In genomic region chr12:106227563-106227840, GRCm38 (mm10) we compare ENCODE assay signal across 11 mouse cellular contexts.
DNase-seq lines count a peak whose midpoint lies in the region; ATAC-seq and TF ChIP-seq lines count a peak whose summit lies in the region.
"Had no signal": no experiment of that assay in that cellular context is flagged by ENCODE, and none has a peak within 500 bp of the region (broad histone marks: within the 10 kb centered on the region; RNA-seq: fewer than 3 reads in every experiment).

No protein-coding gene starts in this region.

- TF ChIP-seq EP300 in heart, postnatal 0 days (IDR thresholded peaks at IDR 0.05; ENCODE audit: low read depth), result no peak

- no peak for DNase-seq in heart, postnatal 0 days (ENCODE audit: low spot score)
- DNase-seq in heart, postnatal 36 days, result no peak
- peak; percentile 19 for DNase-seq in embryonic facial prominence, embryonic 11.5 days (ENCODE audit: low spot score)
- peak; percentile 41 for DNase-seq in midbrain, embryonic 14.5 days
- DNase-seq in right cerebral cortex, postnatal 14 days, result no peak
- no peak for DNase-seq in left cerebral cortex, adult 11 months (ENCODE audit: low spot score)
- DNase-seq in kidney, adult 2 months, result no peak
- DNase-seq: cerebellum, postnatal 14 days had no signal

- H3K27me3 ChIP-seq in heart, postnatal 0 days (ENCODE audit: control insufficient read depth, insufficient read depth, low read length), result no peaks in the 10 kb centered on the region
- no peaks in the 10 kb centered on the region; the same call in 1 of the 2 replicates for H3K27me3 ChIP-seq in embryonic facial prominence, embryonic 11.5 days (ENCODE audit: control insufficient read depth, insufficient read depth, low read length)
- H3K27me3 ChIP-seq in forebrain, embryonic 16.5 days (replicated peaks; ENCODE audit: control insufficient read depth, insufficient read depth, low read length), result no peaks in the 10 kb centered on the region; the same call in 1 of the 2 replicates
- H3K27me3 ChIP-seq in midbrain, embryonic 14.5 days (ENCODE audit: control insufficient read depth, insufficient read depth, low read length), result no peaks in the 10 kb centered on the region
- H3K27me3 ChIP-seq in kidney, adult 2 months (replicated peaks; ENCODE audit: control insufficient read depth, insufficient read depth, low read length), result no peaks in the 10 kb centered on the region
- H3K27me3 ChIP-seq: megakaryocyte, embryonic 14.5 days had no signal

- H3K4me1 ChIP-seq in heart, postnatal 0 days (ENCODE audit: control insufficient read depth, insufficient read depth), result no peaks in the 10 kb centered on the region
- no peaks in the 10 kb centered on the region for H3K4me1 ChIP-seq in embryonic facial prominence, embryonic 11.5 days (ENCODE audit: control insufficient read depth, insufficient read depth, low read length)
- peaks cover 24% of the 10 kb centered on the region for H3K4me1 ChIP-seq in forebrain, embryonic 16.5 days (replicated peaks; ENCODE audit: control insufficient read depth, insufficient read depth, low read length)
- peaks cover 25% of the 10 kb centered on the region for H3K4me1 ChIP-seq in midbrain, embryonic 14.5 days (ENCODE audit: control insufficient read depth, insufficient read depth, low read length)
- no peaks in the 10 kb centered on the region for H3K4me1 ChIP-seq in kidney, adult 2 months (ENCODE audit: control insufficient read depth, insufficient read depth, low read length)
- H3K4me1 ChIP-seq: megakaryocyte, embryonic 14.5 days had no signal

- TF ChIP-seq POLR2A in kidney, adult 2 months (IDR thresholded peaks at IDR 0.05; ENCODE audit: low read depth, low read length), result no peak

- H3K9me3 ChIP-seq in heart, postnatal 0 days (replicated peaks; ENCODE audit: control insufficient read depth, low read length), result no peaks in the 10 kb centered on the region
- H3K9me3 ChIP-seq in embryonic facial prominence, embryonic 11.5 days (replicated peaks; ENCODE audit: control insufficient read depth, low read length), result no peaks in the 10 kb centered on the region
- no peaks in the 10 kb centered on the region for H3K9me3 ChIP-seq in forebrain, embryonic 16.5 days (ENCODE audit: control insufficient read depth, low read length)
- H3K9me3 ChIP-seq in midbrain, embryonic 14.5 days (ENCODE audit: control insufficient read depth, low read length), result no peaks in the 10 kb centered on the region

- peak overlapping the region; percentile 18 for H3K4me2 ChIP-seq in heart, postnatal 0 days (ENCODE audit: low read depth, low read length)
- H3K4me2 ChIP-seq in embryonic facial prominence, embryonic 11.5 days (ENCODE audit: low read depth, low read length), result peak overlapping the region; percentile 28
- peak overlapping the region; percentile 47 for H3K4me2 ChIP-seq in forebrain, embryonic 16.5 days (ENCODE audit: low read length)
- peak overlapping the region; percentile 39 for H3K4me2 ChIP-seq in midbrain, embryonic 14.5 days (ENCODE audit: low read length)
- H3K4me2 ChIP-seq: liver, embryonic 11.5 days had no signal

- intact Hi-C loops in heart, postnatal 36 days (cut with DNase I), result no loop called here

- H3K9ac ChIP-seq in heart, postnatal 0 days (replicated peaks; ENCODE audit: low read depth, low read length), result no peak overlapping the region
- no peak overlapping the region; the same call in 1 of the 2 replicates for H3K9ac ChIP-seq in embryonic facial prominence, embryonic 11.5 days (replicated peaks; ENCODE audit: low read length)
- peak overlapping the region; percentile 49 for H3K9ac ChIP-seq in forebrain, embryonic 16.5 days (replicated peaks; ENCODE audit: low read depth, low read length)
- no peak overlapping the region for H3K9ac ChIP-seq in midbrain, embryonic 14.5 days (replicated peaks; ENCODE audit: low read length)

- WGBS in heart, postnatal 0 days, result 36% methylated on average over 8 of the region's 8 CpGs
- 35% methylated on average over 8 of the region's 8 CpGs for WGBS in embryonic facial prominence, embryonic 11.5 days
- 18% methylated on average over 8 of the region's 8 CpGs for whole genome bisulfite sequencing in forebrain, embryonic 16.5 days
- 41% methylated on average over 8 of the region's 8 CpGs for WGBS in midbrain, embryonic 14.5 days
- 28% methylated on average over 8 of the region's 8 CpGs for WGBS in kidney, adult 2 months

- no peak overlapping the region for H3K4me3 ChIP-seq in heart, postnatal 0 days (ENCODE audit: low read depth, low read length)
- H3K4me3 ChIP-seq in embryonic facial prominence, embryonic 11.5 days (ENCODE audit: low read depth, low read length), result no peak overlapping the region
- peak overlapping the region; percentile 9 for H3K4me3 ChIP-seq in forebrain, embryonic 16.5 days (replicated peaks; ENCODE audit: low read length)
- H3K4me3 ChIP-seq in midbrain, embryonic 14.5 days (replicated peaks; ENCODE audit: low read depth, low read length), result no peak overlapping the region
- no peak overlapping the region for H3K4me3 ChIP-seq in kidney, adult 2 months (ENCODE audit: insufficient read depth, low read depth, low read length)
- H3K4me3 ChIP-seq: megakaryocyte, embryonic 14.5 days had no signal

- no peak overlapping the region for H3K27ac ChIP-seq in heart, postnatal 0 days (ENCODE audit: low read depth)
- no peak overlapping the region for H3K27ac ChIP-seq in embryonic facial prominence, embryonic 11.5 days (replicated peaks; ENCODE audit: low read depth, low read length)
- H3K27ac ChIP-seq in forebrain, embryonic 16.5 days (ENCODE audit: low read length), result no peak overlapping the region
- peak overlapping the region; percentile 55; the same call in 1 of the 2 replicates for H3K27ac ChIP-seq in midbrain, embryonic 14.5 days (replicated peaks; ENCODE audit: low read depth, low read length)
- H3K27ac ChIP-seq in kidney, adult 2 months (ENCODE audit: insufficient read depth, low read depth, low read length), result no peak overlapping the region

- no peak for ATAC-seq in heart, postnatal 0 days (ENCODE audit: insufficient read depth, low read depth)
- no peak for ATAC-seq in embryonic facial prominence, embryonic 11.5 days (replicated peaks; ENCODE audit: insufficient number of reproducible peaks, low FRiP score, low TSS enrichment, low read depth)
- ATAC-seq in forebrain, embryonic 16.5 days, result no peak; the same call in 1 of the 2 replicates
- no peak for ATAC-seq in midbrain, embryonic 14.5 days (ENCODE audit: low FRiP score, low TSS enrichment)

- no peak for TF ChIP-seq CTCF in heart, postnatal 0 days (IDR thresholded peaks at IDR 0.05; ENCODE audit: low read depth)
- TF ChIP-seq CTCF in kidney, adult 2 months (conservative IDR thresholded peaks at IDR 0.05; ENCODE audit: insufficient read depth, insufficient read length, low read depth, low read length), result no peak

- H3K36me3 ChIP-seq in heart, postnatal 0 days (replicated peaks; ENCODE audit: control insufficient read depth, insufficient read depth, low read length), result no peaks in the 10 kb centered on the region
- H3K36me3 ChIP-seq in embryonic facial prominence, embryonic 11.5 days (replicated peaks; ENCODE audit: control insufficient read depth, insufficient read depth, low read depth, low read length), result no peaks in the 10 kb centered on the region
- H3K36me3 ChIP-seq in forebrain, embryonic 16.5 days (ENCODE audit: control insufficient read depth, insufficient read depth), result no peaks in the 10 kb centered on the region
- H3K36me3 ChIP-seq in midbrain, embryonic 14.5 days (ENCODE audit: control insufficient read depth, insufficient read depth, low read length), result no peaks in the 10 kb centered on the region
- no peaks in the 10 kb centered on the region for H3K36me3 ChIP-seq in kidney, adult 2 months (ENCODE audit: control insufficient read depth, insufficient read depth, low read length)

Comparison
In these comparisons a context has a peak if more than half of its experiments do, and no peak if none do; other contexts are left out.
1. DNase-seq: peak in embryonic facial prominence, embryonic 11.5 days (single experiment) and midbrain, embryonic 14.5 days (single experiment); none in heart, postnatal 0 days (single experiment), heart, postnatal 36 days (0 of 2), right cerebral cortex, postnatal 14 days (single experiment), left cerebral cortex, adult 11 months (single experiment) and kidney, adult 2 months (single experiment).
2. Peak in every context shown above with its lines, with median percentiles within 50 percentile points of each other: H3K4me2 ChIP-seq.